Comparison of ENCODE assay signal across 14 mouse cellular contexts in genomic region chr9:25552532-25552931, GRCm38 (mm10).
A peak's percentile ranks its signal among the peaks of the same experiment; 100 is the strongest.
DNase-seq lines count a peak whose midpoint lies in the region; ATAC-seq and TF ChIP-seq lines count a peak whose summit lies in the region.
"Had no signal": no experiment of that assay in that cellular context is flagged by ENCODE, and none has a peak within 500 bp of the region (broad histone marks: within the 10 kb centered on the region; RNA-seq: fewer than 3 reads in every experiment).

No protein-coding gene starts in this region.

- peaks cover 17% of the 10 kb centered on the region; the same call in 1 of the 2 replicates for H3K4me1 ChIP-seq in heart, embryonic 11.5 days (ENCODE audit: control insufficient read depth, insufficient read depth, low read length)
- peaks cover 25% of the 10 kb centered on the region for H3K4me1 ChIP-seq in liver, adult 2 months (ENCODE audit: control insufficient read depth, insufficient read depth, low read length)
- H3K4me1 ChIP-seq: limb, embryonic 13.5 days had no signal

- DNase-seq in heart, adult 8-10 months (ENCODE audit: low spot score), result no peak
- peak; percentile 62 for DNase-seq in liver, adult 2 months (ENCODE audit: extremely low read depth, low read depth, low spot score)
- no peak for DNase-seq in liver
- peak; percentile 77 for DNase-seq in skeletal muscle tissue, adult 2 months (ENCODE audit: low read depth, low spot score)
- DNase-seq in right cerebral cortex, postnatal 14 days, result no peak
- DNase-seq: cerebellum, adult 11-12 months; lung, postnatal 36 days had no signal

- no peaks in the 10 kb centered on the region for H3K36me3 ChIP-seq in heart, embryonic 11.5 days (ENCODE audit: control insufficient read depth, insufficient read depth, low read length)
- peaks cover under 1% of the 10 kb centered on the region; the same call in 1 of the 2 replicates for H3K36me3 ChIP-seq in liver, adult 2 months (ENCODE audit: control insufficient read depth, insufficient read depth, low read length)
- H3K36me3 ChIP-seq: limb, embryonic 13.5 days; neural tube, embryonic 13.5 days had no signal

- H3K4me2 ChIP-seq in heart, embryonic 11.5 days, result no peak overlapping the region
- H3K4me2 ChIP-seq: limb, embryonic 13.5 days; neural tube, embryonic 13.5 days had no signal

- no peaks in the 10 kb centered on the region for H3K9me3 ChIP-seq in heart, embryonic 11.5 days (replicated peaks; ENCODE audit: control insufficient read depth, low read length)
- H3K9me3 ChIP-seq: limb, embryonic 13.5 days; neural tube, embryonic 13.5 days had no signal

- 35% methylated on average over 2 of the region's 2 CpGs for WGBS in heart, embryonic 11.5 days (ENCODE audit: insufficient replicate concordance)
- WGBS in liver, adult 2 months, result 30% methylated on average over 2 of the region's 2 CpGs

- no peak overlapping the region for H3K9ac ChIP-seq in heart, embryonic 11.5 days (ENCODE audit: low read depth, low read length)
- H3K9ac ChIP-seq in liver, adult 2 months (ENCODE audit: low read depth, low read length), result no peak overlapping the region
- H3K9ac ChIP-seq: limb, embryonic 13.5 days; neural tube, embryonic 13.5 days had no signal

- TF ChIP-seq POLR2A in liver, adult 2 months (IDR thresholded peaks at IDR 0.05; ENCODE audit: extremely low read depth, insufficient read depth, low read length), result no peak

- TF ChIP-seq CTCF in liver, adult 2 months (IDR thresholded peaks at IDR 0.05; ENCODE audit: low read depth, low read length), result no peak

- ATAC-seq in heart, embryonic 11.5 days (replicated peaks; ENCODE audit: insufficient number of reproducible peaks, low FRiP score, low TSS enrichment), result no peak
- peak; percentile 50 for ATAC-seq in granulocyte monocyte progenitor cell, adult 5-6 weeks (replicated peaks; ENCODE audit: poor library complexity, severe bottlenecking)
- ATAC-seq: inflammation-experienced regulatory T-cells, adult 6 months had no signal

- H3K4me3 ChIP-seq in heart, embryonic 11.5 days (ENCODE audit: low read depth, low read length), result no peak overlapping the region
- no peak overlapping the region for H3K4me3 ChIP-seq in liver, adult 2 months (ENCODE audit: insufficient read depth, low read depth, low read length)
- H3K4me3 ChIP-seq: erythroblast, embryonic 14.5 days; left cerebral cortex, adult 2 months; limb, embryonic 13.5 days; neural tube, embryonic 13.5 days had no signal

- H3K27me3 ChIP-seq in heart, embryonic 11.5 days (ENCODE audit: control insufficient read depth, insufficient read depth, low read length), result no peaks in the 10 kb centered on the region
- no peaks in the 10 kb centered on the region for H3K27me3 ChIP-seq in liver, adult 2 months (ENCODE audit: control insufficient read depth, insufficient read depth, low read length)
- H3K27me3 ChIP-seq: limb, embryonic 13.5 days; neural tube, embryonic 13.5 days had no signal

- H3K79me2 ChIP-seq in liver, adult 2 months (ENCODE audit: control insufficient read depth, insufficient read depth, low read length), result peaks cover 6% of the 10 kb centered on the region; the same call in 1 of the 2 replicates

- 0 out of 2 replicates have a peak overlapping the region, but pooled peaks have one; percentile 15 for H3K27ac ChIP-seq in heart, embryonic 11.5 days (ENCODE audit: low read depth, low read length)
- H3K27ac ChIP-seq in liver, adult 2 months (replicated peaks; ENCODE audit: insufficient read depth, low read depth, low read length), result no peak overlapping the region
- H3K27ac ChIP-seq: left cerebral cortex, adult 2 months; limb, embryonic 13.5 days; neural tube, embryonic 13.5 days had no signal

Comparison
In these comparisons a context has a peak if more than half of its experiments do, and no peak if none do; other contexts are left out.
1. DNase-seq: peak in liver, adult 2 months (single experiment) and skeletal muscle tissue, adult 2 months (single experiment); none in heart, adult 8-10 months (single experiment), liver (single experiment) and right cerebral cortex, postnatal 14 days (single experiment).